Comparison of ENCODE assay signal across 8 mouse cellular contexts in the genomic region with DNA sequence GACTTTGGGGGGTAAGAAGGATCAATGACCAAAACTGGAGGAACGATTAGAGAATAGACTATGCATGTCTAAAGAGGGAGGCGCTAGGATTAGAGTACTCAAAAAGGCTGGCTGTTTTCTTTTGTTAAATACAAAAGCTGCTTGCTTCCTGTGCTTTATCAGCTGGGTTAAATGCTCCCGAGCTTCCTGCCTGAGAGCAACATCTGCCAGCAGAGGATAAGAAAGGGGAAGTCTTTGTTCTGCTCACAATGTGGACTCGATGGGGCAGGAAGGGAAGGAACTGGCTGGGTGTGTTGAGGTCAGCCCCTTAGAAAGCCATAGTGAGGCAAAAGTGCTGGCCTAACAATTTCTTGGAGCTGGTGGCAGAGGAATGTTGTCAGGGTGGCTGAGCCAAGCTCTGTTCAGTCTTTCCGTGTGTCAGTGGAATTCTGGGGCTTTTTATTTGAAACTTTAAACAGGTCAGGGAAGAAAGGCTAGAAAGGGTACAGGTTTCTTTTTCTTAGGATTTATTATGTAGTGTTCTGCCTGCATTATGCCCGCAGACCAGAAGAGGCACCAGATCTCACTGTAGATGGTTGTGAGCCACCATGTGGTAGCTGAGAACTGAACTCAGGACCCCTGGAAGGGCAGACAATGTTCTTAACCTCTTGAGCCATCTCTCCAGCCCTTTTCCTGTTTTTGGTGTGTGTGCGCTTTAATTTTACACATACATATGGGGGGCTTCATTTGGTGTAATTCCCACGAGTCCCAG. TPM values are rescaled to one million over a fixed set of nuclear protein-coding genes. Genes with fewer than 3 reads are reported as not detected.
DNase-seq lines count a peak whose midpoint lies in the region; ATAC-seq lines count a peak whose summit lies in the region.

No protein-coding gene starts in this region.

- peak overlapping the region; percentile 55; the same call in 1 of the 2 replicates for H3K27ac ChIP-seq in kidney, embryonic 14.5 days (ENCODE audit: low read depth, low read length)

- H3K4me1 ChIP-seq in kidney, embryonic 14.5 days (ENCODE audit: control insufficient read depth, insufficient read depth, low read length) = no peaks in the 10 kb centered on the region

- DNase-seq in kidney, adult 11 months = peak; percentile 74
- no peak for DNase-seq in kidney, adult 18-20 months
- DNase-seq in brain, adult 2 months (ENCODE audit: low read depth, low spot score) = peak; percentile 69
- DNase-seq in heart, adult 8-10 months (ENCODE audit: low spot score) = peak; percentile 89
- peak; percentile 58 for DNase-seq in yolk sac, embryonic 10.5 days (ENCODE audit: low spot score)
- DNase-seq in right cerebral cortex, postnatal 14 days = no peak

- H3K9me3 ChIP-seq in kidney, embryonic 14.5 days (ENCODE audit: control insufficient read depth, low read length) = no peaks in the 10 kb centered on the region

- peak; percentile 61; the same call in 1 of the 2 replicates for ATAC-seq in kidney, embryonic 14.5 days (ENCODE audit: low FRiP score, low TSS enrichment)
- peak; percentile 96 for ATAC-seq in megakaryocyte, adult 5-6 weeks (ENCODE audit: poor library complexity, severe bottlenecking)

- H3K4me2 ChIP-seq in kidney, embryonic 14.5 days (replicated peaks; ENCODE audit: low read depth, low read length) = no peak overlapping the region

- no peak overlapping the region for H3K9ac ChIP-seq in kidney, embryonic 14.5 days (ENCODE audit: low read depth, low read length)

- 73% methylated on average over 8 of the region's 8 CpGs for WGBS in kidney, embryonic 14.5 days

- H3K27me3 ChIP-seq in kidney, embryonic 14.5 days (ENCODE audit: control insufficient read depth, insufficient read depth, low read length) = no peaks in the 10 kb centered on the region

- H3K36me3 ChIP-seq in kidney, embryonic 14.5 days (ENCODE audit: control insufficient read depth, insufficient read depth, low read length) = peaks cover 79% of the 10 kb centered on the region

- H3K4me3 ChIP-seq in kidney, embryonic 14.5 days (ENCODE audit: low read length) = no peak overlapping the region

RNA-seq across cellular contexts. Expression of a gene that starts 17.9 kb away (rescaled TPM):
- 10 to 100 TPM; 41.9 to 47.2 (median 43.2) TPM for total RNA-seq in heart, adult 8-10 months (2022)
- 17.1 and 40.8 TPM in 2 replicates for polyA plus RNA-seq in kidney, embryonic 14.5 days (2014; fragmentation: Nextera tagmentation; extraction: Ambion mirVana)
- 5.8 and 8.3 TPM in 2 replicates for total RNA-seq in megakaryocyte, adult 5-6 weeks (2015)
- total RNA-seq in megakaryocyte, adult 5-6 weeks (2017) = 7.4 and 7.6 TPM in 2 replicates

RNA-seq across cellular contexts. Expression of a gene that starts 30.1 kb away (rescaled TPM):
- total RNA-seq in heart, adult 8-10 months (2022) = 100 to 1,000 TPM; 116 to 134 (median 127) TPM
- 212 and 244 TPM in 2 replicates for polyA plus RNA-seq in kidney, embryonic 14.5 days (2014; fragmentation: Nextera tagmentation; extraction: Ambion mirVana)
- total RNA-seq in megakaryocyte, adult 5-6 weeks (2015) = 180 and 218 TPM in 2 replicates
- 91.3 and 119 TPM in 2 replicates for total RNA-seq in megakaryocyte, adult 5-6 weeks (2017)

Comparison
In these comparisons a context has a peak if more than half of its experiments do, and no peak if none do; other contexts are left out.
1. DNase-seq: peak in kidney, adult 11 months (single experiment), brain, adult 2 months (single experiment), heart, adult 8-10 months (single experiment) and yolk sac, embryonic 10.5 days (single experiment); none in kidney, adult 18-20 months (single experiment) and right cerebral cortex, postnatal 14 days (single experiment).
2. RNA of a gene that starts 17.9 kb away (total RNA-seq): 41.9 to 47.2 TPM in heart, adult 8-10 months; 5.8 to 8.3 TPM in megakaryocyte, adult 5-6 weeks; every median in the first group is over 4 times any median in the second.